Mouse (Mus musculus) forebrain, embryonic 11.5 days (tissue): ENCODE measurements around the gene Coro1b. TPM values are rescaled to one million over a fixed set of nuclear protein-coding genes. Genes with fewer than 3 reads are reported as not detected.
A peak's percentile ranks its signal among the peaks of the same experiment; 100 is the strongest.

Source experiments
- ATAC-seq: fragments of 200-750 bp; cut with Nextera tagmentation; replicated peaks from 2 replicates; pipeline ENCODE4 v1.8.0; 2017; ENCODE audit warnings: moderate TSS enrichment; ENCODE audit not compliant: low FRiP score
- DNase-seq: peaks from one replicate; pipeline ENCODE4 v3.0.0-alpha.2; 2017; ENCODE audit warnings: low spot score
- H3K27ac ChIP-seq: fragments of 300-500 bp; sonication (generic); 2 replicates; pipeline ENCODE4 v1.5.1; 2014; ENCODE audit warnings: low read depth, low read length
- H3K27me3 ChIP-seq: fragments of 300-500 bp; sonication (generic); 2 replicates; pipeline ENCODE4 v1.6.1; 2014; ENCODE audit warnings: mild to moderate bottlenecking, low read length, mixed read lengths; ENCODE audit not compliant: control insufficient read depth, insufficient read depth
- H3K36me3 ChIP-seq: fragments of 300-500 bp; sonication (generic); 2 replicates; pipeline ENCODE4 v1.6.1; 2014; ENCODE audit warnings: mild to moderate bottlenecking, low read length, moderate library complexity, mixed read lengths; ENCODE audit not compliant: control insufficient read depth, insufficient read depth
- H3K4me1 ChIP-seq: fragments of 300-500 bp; sonication (generic); replicated peaks from 2 replicates; pipeline ENCODE4 v1.6.1; 2014; ENCODE audit warnings: low read length, mixed read lengths; ENCODE audit not compliant: control insufficient read depth, insufficient read depth
- H3K4me2 ChIP-seq: fragments of 300-500 bp; sonication (generic); 2 replicates; pipeline ENCODE4 v1.6.1; 2014; ENCODE audit warnings: low read depth, mild to moderate bottlenecking, low read length, moderate library complexity, mixed read lengths; ENCODE audit not compliant: severe bottlenecking
- H3K4me3 ChIP-seq: fragments of 300-500 bp; sonication (generic); 2 replicates; pipeline ENCODE4 v1.5.1; 2014; ENCODE audit warnings: low read depth, low read length
- H3K9ac ChIP-seq: fragments of 300-500 bp; sonication (generic); 2 replicates; pipeline ENCODE4 v1.6.1; 2014; ENCODE audit warnings: low read length
- H3K9me3 ChIP-seq: fragments of 300-500 bp; sonication (generic); 2 replicates; pipeline ENCODE4 v1.6.1; 2016; ENCODE audit warnings: low read length, mixed read lengths; ENCODE audit not compliant: control insufficient read depth
- WGBS: fragments of 180-500 bp; shearing (Covaris S2); extraction: QIAGEN DNeasy Blood & Tissue Kit; methylation state at CpG from one replicate; pipeline ENCODE4 v1.1.7; 2014; 5-methylcytosine and 5-hydroxymethylcytosine counted together
- polyA plus RNA-seq: library from polyadenylated mRNA; unstranded; fragments of >200 nt; fragmentation: Nextera tagmentation; extraction: Ambion mirVana; gene quantifications from 2 replicates; pipeline ENCODE4 v1.2.1, GENCODE M21; 2014

Gene Coro1b
- polyA plus RNA-seq = 119 and 128 TPM in 2 replicates

GRCm38 (mm10) chr19:4148491-4148806, at the start of gene Coro1b:
TSS of gene Coro1b (plus strand) at chr19:4148619.
- Histone ChIP-seq H3K36me3 (no peaks in the 10 kb centered on the region), H3K9me3 (no peaks in the 10 kb centered on the region; the same call in 1 of the 2 replicates), H3K27me3 (no peaks in the 10 kb centered on the region), H3K27ac (no peak within 1 kb of the TSS), H3K4me1 (peaks cover 7% of the 10 kb centered on the region), H3K4me3 (peak within 1 kb of the TSS; percentile 89), H3K9ac (peak within 1 kb of the TSS; percentile 86), H3K4me2 (peak within 1 kb of the TSS; percentile 83)
- WGBS = 0% methylated on average over 32 of the region's 33 CpGs
- DNase-seq (peak; percentile 98), ATAC-seq (peak; percentile 98)

- DNase-seq (peak; percentile 92), ATAC-seq (no peak)
- 11% methylated on average over 9 of the region's 9 CpGs for WGBS
- Histone ChIP-seq H3K9ac (no peak overlapping the region), H3K4me1 (peaks cover 24% of the 10 kb centered on the region), H3K36me3 (no peaks in the 10 kb centered on the region), H3K4me2 (peak overlapping the region; percentile 95; the same call in 1 of the 2 replicates), H3K4me3 (no peak overlapping the region), H3K27me3 (peaks cover 9% of the 10 kb centered on the region; the same call in 1 of the 2 replicates), H3K9me3 (no peaks in the 10 kb centered on the region), H3K27ac (no peak overlapping the region)
These were observed 49.4 kb upstream of the Coro1b start for GRCm38 (mm10) chr19:4099056-4099455.

GRCm38 (mm10) chr19:4099837-4100717, 48.3 kb upstream of the Coro1b start, which contains the start of gene Pitpnm1:
TSS of gene Pitpnm1 (plus strand) at chr19:4099998.
- Histone ChIP-seq H3K9ac (peak within 1 kb of the TSS; percentile 64), H3K4me2 (peak within 1 kb of the TSS; percentile 95), H3K27ac (no peak within 1 kb of the TSS), H3K36me3 (no peaks in the 10 kb centered on the region), H3K4me1 (peaks cover 24% of the 10 kb centered on the region), H3K9me3 (no peaks in the 10 kb centered on the region), H3K27me3 (peaks cover 9% of the 10 kb centered on the region; the same call in 1 of the 2 replicates), H3K4me3 (peak within 1 kb of the TSS; percentile 45)
- ATAC-seq = no peak
- under 1% methylated on average over 50 of the region's 53 CpGs for WGBS
- peak; percentile 80 for DNase-seq

GRCm38 (mm10) chr19:4100718-4101261, 47.6 kb upstream of the Coro1b start:
- Histone ChIP-seq H3K4me3 (peak overlapping the region; percentile 45), H3K27ac (no peak overlapping the region), H3K4me1 (peaks cover 24% of the 10 kb centered on the region), H3K9ac (peak overlapping the region; percentile 64), H3K4me2 (peak overlapping the region; percentile 95), H3K27me3 (peaks cover 9% of the 10 kb centered on the region; the same call in 1 of the 2 replicates), H3K9me3 (no peaks in the 10 kb centered on the region), H3K36me3 (no peaks in the 10 kb centered on the region)
- WGBS = under 1% methylated on average over 51 of the region's 52 CpGs
- DNase-seq (peak; percentile 81), ATAC-seq (no peak)

GRCm38 (mm10) chr19:4101466-4101865, 47.0 kb upstream of the Coro1b start:
- ATAC-seq = no peak
- 48% methylated on average over 6 of the region's 6 CpGs for WGBS
- H3K4me3 ChIP-seq = peak overlapping the region; percentile 45
- peaks cover 24% of the 10 kb centered on the region for H3K4me1 ChIP-seq
- H3K9ac ChIP-seq = peak overlapping the region; percentile 64
- H3K27me3 ChIP-seq = peaks cover 9% of the 10 kb centered on the region; the same call in 1 of the 2 replicates
- H3K27ac ChIP-seq = no peak overlapping the region
- no peaks in the 10 kb centered on the region for H3K36me3 ChIP-seq
- no peaks in the 10 kb centered on the region for H3K9me3 ChIP-seq
- H3K4me2 ChIP-seq = peak overlapping the region; percentile 95
- no peak for DNase-seq

DNA sequence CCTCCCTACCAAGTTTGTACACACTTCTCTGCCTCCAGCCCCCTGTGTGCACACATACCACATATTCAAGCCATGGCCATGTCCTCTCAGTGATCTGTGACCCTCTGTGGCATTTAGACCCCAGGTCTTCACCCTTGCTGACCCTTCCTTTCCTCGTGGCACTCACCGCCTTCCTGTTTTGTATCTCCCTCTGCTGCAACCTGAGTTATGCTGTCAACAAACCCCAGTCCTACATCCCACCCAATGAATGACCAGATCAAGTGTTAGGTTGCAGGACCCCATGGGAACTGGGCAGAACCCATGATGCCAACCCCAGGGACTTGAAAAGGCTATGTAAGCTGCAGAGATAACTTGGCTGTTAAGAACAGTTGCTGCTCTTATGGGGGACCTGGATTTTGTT, 46.4 kb upstream of the Coro1b start:
- no peak overlapping the region for H3K9ac ChIP-seq
- H3K36me3 ChIP-seq = no peaks in the 10 kb centered on the region
- no peak overlapping the region for H3K4me2 ChIP-seq
- no peak overlapping the region for H3K4me3 ChIP-seq
- 86% methylated on average over 2 of the region's 2 CpGs for WGBS
- no peak overlapping the region for H3K27ac ChIP-seq
- H3K9me3 ChIP-seq = no peaks in the 10 kb centered on the region
- ATAC-seq (no peak), DNase-seq (no peak)
- peaks cover 24% of the 10 kb centered on the region for H3K4me1 ChIP-seq
- peaks cover 9% of the 10 kb centered on the region; the same call in 1 of the 2 replicates for H3K27me3 ChIP-seq

DNA sequence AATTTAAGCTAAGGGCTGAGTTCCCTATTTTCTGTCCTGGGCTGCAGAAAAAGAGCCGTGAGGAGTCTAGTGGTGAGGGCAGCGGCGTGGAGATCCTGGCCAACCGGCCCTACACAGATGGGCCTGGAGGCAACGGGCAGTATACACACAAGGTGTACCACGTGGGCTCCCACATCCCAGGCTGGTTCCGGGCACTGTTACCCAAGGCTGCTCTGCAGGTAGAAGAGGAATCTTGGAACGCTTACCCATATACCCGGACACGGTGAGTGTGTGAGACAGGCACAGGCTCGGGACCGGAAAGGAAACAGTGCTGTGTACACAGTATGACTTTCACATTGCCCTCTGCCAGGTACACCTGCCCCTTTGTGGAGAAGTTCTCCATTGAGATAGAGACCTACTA, 45.8 kb upstream of the Coro1b start:
- no peaks in the 10 kb centered on the region for H3K9me3 ChIP-seq
- no peak overlapping the region for H3K9ac ChIP-seq
- WGBS = 96% methylated on average over 12 of the region's 12 CpGs
- H3K4me1 ChIP-seq = peaks cover 23% of the 10 kb centered on the region
- no peaks in the 10 kb centered on the region for H3K36me3 ChIP-seq
- ATAC-seq (no peak), DNase-seq (no peak)
- H3K27ac ChIP-seq = no peak overlapping the region
- H3K4me3 ChIP-seq = no peak overlapping the region
- no peak overlapping the region for H3K4me2 ChIP-seq
- peaks cover 9% of the 10 kb centered on the region; the same call in 1 of the 2 replicates for H3K27me3 ChIP-seq

DNA sequence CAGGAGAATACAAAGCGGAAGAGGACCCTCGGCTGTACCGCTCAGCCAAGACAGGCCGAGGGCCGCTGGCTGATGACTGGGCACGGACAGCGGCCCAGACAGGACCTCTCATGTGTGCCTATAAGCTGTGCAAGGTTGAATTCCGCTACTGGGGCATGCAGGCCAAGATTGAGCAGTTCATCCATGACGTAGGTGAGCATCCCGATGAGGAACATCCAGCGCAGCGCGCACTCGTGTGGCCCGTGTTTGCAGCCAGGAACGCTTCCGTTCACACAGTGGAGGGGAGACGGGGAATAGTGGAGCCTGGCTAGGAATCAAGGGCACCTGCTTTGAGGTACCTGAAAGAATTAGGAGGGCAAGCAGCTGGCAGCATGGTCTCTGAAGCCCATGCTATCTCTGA, 45.1 kb upstream of the Coro1b start:
- ATAC-seq (no peak), DNase-seq (no peak)
- Histone ChIP-seq H3K9ac (no peak overlapping the region; the same call in 1 of the 2 replicates), H3K4me1 (peaks cover 19% of the 10 kb centered on the region), H3K4me2 (no peak overlapping the region), H3K27ac (no peak overlapping the region), H3K9me3 (no peaks in the 10 kb centered on the region), H3K36me3 (no peaks in the 10 kb centered on the region), H3K27me3 (peaks cover 9% of the 10 kb centered on the region; the same call in 1 of the 2 replicates), H3K4me3 (no peak overlapping the region)
- 95% methylated on average over 18 of the region's 18 CpGs for WGBS
